Mouse (Mus musculus): ENCODE results near the gene Cdc34. TPM values are rescaled to one million over a fixed set of nuclear protein-coding genes. Genes with fewer than 3 reads are reported as not detected.
A peak's percentile ranks its signal among the peaks of the same experiment; 100 is the strongest.
"Not testable (repeated sequence)": the region's sequence is repeated elsewhere in the genome, so short reads cannot be mapped to it uniquely, and the experiment has no call there.

Cdc34 gene
- polyA plus RNA-seq, 1 experiment = 117 TPM

DNA sequence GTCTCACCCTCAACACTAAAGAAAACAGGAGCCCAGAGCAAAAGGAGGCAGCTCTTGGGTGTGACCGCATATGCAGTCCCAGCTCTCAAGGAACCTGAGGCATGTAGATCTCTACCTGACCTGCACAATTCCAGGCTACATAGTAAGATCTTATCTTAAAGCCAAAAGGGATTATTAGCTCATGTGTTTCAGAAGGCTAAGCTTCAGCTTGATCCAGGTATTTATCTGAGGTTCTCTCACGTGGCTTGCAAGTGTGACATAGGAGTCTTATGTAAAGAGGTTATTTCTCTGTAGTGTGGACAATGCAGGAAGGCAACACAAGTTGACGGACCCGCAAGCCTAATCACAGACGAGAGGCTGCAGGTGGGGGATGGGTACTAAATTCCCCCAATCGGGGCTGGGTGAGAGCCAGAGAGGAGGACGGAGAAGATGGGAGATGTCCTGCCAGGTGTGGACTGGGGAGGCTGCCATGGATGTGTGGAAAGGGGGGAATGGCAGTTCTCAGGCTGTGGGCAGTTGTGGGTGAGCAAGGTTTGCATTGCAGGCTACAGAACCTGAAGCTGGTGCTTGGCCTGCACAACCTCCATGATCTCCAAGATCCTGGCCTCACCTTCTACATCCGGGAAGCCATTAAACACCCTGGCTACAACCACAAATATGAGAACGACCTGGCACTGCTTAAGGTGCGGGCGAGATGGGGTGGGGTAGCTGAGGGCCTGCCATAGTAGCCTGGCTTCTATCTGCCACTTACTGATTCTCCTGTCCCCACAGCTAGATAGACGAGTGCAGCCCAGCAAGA is 11.8 kb downstream of the Cdc34 start:
- Histone ChIP-seq H3K4me1 (ENCODE audit: control insufficient read depth, insufficient read depth, low read length) (peaks cover 10% of the 10 kb centered on the region; the same call in 1 of the 2 replicates), H3K27ac (ENCODE audit: insufficient read depth, low read length) (no peak overlapping the region), H3K4me3 (ENCODE audit: insufficient read depth, low read length) (no peak overlapping the region)
- TF ChIP-seq CTCF (IDR thresholded peaks at IDR 0.05; ENCODE audit: borderline replicate concordance, insufficient read depth, low read length) (no peak), POLR2A (IDR thresholded peaks at IDR 0.05; ENCODE audit: low read depth, low read length) (no peak)

DNA sequence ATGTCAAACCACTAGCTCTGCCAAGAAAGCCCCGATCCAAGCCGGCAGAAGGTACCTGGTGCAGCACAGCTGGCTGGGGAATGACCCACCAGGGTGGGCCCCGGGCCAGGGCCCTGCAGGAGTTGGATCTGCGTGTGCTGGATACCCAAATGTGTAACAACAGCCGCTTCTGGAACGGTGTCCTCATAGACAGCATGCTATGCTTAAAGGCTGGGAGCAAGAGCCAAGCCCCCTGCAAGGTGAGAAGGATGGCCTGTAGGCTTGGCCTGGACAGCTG is 12.3 kb downstream of the Cdc34 start:
- H3K27ac ChIP-seq (ENCODE audit: insufficient read depth, low read length) = no peak overlapping the region
- H3K4me1 ChIP-seq (ENCODE audit: control insufficient read depth, insufficient read depth, low read length) = peaks cover 10% of the 10 kb centered on the region; the same call in 1 of the 2 replicates
- H3K4me3 ChIP-seq (ENCODE audit: insufficient read depth, low read length) = no peak overlapping the region
- TF ChIP-seq CTCF (IDR thresholded peaks at IDR 0.05; ENCODE audit: borderline replicate concordance, insufficient read depth, low read length) (no peak), POLR2A (IDR thresholded peaks at IDR 0.05; ENCODE audit: low read depth, low read length) (no peak)

DNA sequence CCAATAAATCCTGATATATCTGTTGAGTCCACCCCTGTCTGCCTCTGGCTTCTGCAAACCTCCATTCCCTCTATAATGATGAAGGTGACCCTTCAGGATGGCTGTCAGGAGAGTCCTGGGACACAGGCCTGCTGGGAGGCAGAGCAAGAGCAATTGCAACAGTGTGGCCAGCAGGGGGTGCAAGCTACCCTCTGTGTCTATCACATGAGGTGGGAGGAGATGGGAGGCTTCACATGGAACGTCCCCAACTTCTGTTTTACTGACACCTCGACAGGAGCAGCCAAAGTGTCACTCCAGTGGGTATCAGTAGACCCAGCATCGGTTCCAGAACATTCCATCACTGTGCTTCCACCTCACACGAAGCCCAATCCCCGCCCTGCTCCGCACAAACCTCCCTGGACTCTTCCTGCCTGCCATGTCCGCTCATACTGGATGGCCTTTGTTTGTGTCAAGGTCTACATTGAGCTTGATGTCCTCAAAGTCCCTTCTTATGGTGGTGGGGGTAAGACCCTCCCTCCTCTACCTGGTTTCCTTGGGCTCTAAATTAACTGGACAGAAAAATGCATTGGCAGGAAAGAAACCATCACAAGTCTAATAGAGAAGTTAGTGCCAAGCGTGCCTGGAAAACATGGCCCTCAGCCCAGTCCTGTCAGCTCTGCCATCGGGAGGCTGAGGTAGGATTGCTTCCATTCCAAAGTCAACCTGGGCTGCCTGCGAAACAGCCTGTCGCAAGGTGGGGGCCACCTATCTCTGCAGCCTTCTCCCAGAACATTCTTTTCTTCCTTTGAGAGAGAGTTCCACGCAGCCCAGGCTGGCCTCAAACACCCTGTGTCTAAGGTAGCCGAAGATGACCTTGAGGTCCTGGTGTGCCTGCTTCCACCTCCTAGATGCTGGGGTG is 13.5 kb downstream of the Cdc34 start:
- H3K4me1 ChIP-seq (ENCODE audit: control insufficient read depth, insufficient read depth, low read length) = peaks cover 10% of the 10 kb centered on the region; the same call in 1 of the 2 replicates
- TF ChIP-seq POLR2A (IDR thresholded peaks at IDR 0.05; ENCODE audit: low read depth, low read length) (no peak), CTCF (IDR thresholded peaks at IDR 0.05; ENCODE audit: borderline replicate concordance, insufficient read depth, low read length) (peak; percentile 93)
- H3K27ac ChIP-seq (ENCODE audit: insufficient read depth, low read length) = peak overlapping the region; percentile 59
- no peak overlapping the region for H3K4me3 ChIP-seq (ENCODE audit: insufficient read depth, low read length)

DNA sequence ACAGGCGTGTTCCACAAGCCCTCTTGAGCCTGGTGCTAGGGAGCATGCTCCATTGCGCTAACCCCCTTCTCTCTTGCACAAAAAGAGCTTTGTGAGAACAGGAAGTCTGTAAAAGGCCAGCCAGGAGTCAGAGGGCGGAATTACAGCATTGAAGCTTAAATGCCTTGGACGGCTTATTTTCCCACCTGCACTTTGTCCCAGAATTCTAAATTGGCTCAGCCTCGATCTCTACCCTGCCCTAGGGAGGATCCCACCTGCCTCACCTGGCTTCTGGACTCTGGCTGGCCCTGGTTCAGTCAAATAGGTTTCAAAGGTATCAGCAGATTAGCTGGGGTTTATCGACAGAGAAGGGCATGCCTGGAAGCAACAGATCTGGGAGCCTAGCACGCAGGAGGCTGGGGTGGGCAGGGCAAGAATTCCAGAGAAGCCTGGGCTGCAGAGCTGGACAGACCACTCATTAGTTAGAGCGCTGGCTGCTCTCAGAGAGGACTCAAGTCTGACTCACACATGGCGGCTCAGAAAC is 14.2 kb downstream of the Cdc34 start:
- no peak overlapping the region for H3K4me3 ChIP-seq (ENCODE audit: insufficient read depth, low read length)
- H3K4me1 ChIP-seq (ENCODE audit: control insufficient read depth, insufficient read depth, low read length) = peaks cover 10% of the 10 kb centered on the region; the same call in 1 of the 2 replicates
- TF ChIP-seq POLR2A (IDR thresholded peaks at IDR 0.05; ENCODE audit: low read depth, low read length) = no peak
- TF ChIP-seq CTCF (IDR thresholded peaks at IDR 0.05; ENCODE audit: borderline replicate concordance, insufficient read depth, low read length) = no peak
- peak overlapping the region; percentile 59 for H3K27ac ChIP-seq (ENCODE audit: insufficient read depth, low read length)

DNA sequence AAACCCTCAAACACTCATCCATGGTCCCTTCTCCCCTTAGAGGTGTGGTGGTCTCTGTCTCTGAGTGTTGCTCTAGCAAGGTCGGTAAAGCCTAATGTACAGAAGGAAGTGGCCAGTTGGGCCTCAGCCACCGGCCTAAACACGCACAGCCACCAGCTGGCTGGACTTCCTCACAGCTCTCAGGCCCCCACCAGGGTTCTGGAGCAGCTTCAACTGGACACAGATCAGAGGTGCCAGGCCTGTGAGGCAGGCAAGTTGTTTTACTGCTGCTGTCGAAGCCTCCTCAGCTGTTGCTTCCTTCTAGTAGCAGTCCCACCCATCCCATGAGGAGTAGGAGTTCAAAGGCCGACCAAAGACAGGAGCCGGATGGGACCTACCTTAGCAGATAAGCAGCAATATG is 15.9 kb downstream of the Cdc34 start:
- peaks cover 10% of the 10 kb centered on the region; the same call in 1 of the 2 replicates for H3K4me1 ChIP-seq (ENCODE audit: control insufficient read depth, insufficient read depth, low read length)
- H3K4me3 ChIP-seq (ENCODE audit: insufficient read depth, low read length) = no peak overlapping the region
- H3K27ac ChIP-seq (ENCODE audit: insufficient read depth, low read length) = no peak overlapping the region
- no peak for TF ChIP-seq POLR2A (IDR thresholded peaks at IDR 0.05; ENCODE audit: low read depth, low read length)
- TF ChIP-seq CTCF (IDR thresholded peaks at IDR 0.05; ENCODE audit: borderline replicate concordance, insufficient read depth, low read length) = no peak

DNA sequence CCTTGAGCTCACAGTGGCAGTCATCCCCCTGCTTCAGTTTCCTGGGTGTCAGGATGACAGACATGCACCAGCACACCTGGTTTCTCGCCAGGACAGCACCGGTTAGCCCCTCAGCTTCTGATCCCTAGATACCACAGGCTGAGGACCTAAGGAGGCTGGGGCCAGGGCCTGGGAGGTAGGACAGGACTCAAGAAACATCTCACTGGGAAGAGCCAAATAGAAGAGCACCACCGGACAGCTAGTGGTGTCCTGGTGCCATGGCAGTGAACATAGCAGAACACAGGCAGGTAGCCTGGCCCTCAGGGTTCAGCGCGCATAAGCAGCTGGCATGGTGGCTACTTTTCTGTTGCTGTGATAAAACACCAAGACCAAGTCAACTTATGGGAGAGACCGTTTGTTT is 16.5 kb downstream of the Cdc34 start:
- H3K27ac ChIP-seq (ENCODE audit: insufficient read depth, low read length) = no peak overlapping the region
- H3K4me1 ChIP-seq (ENCODE audit: control insufficient read depth, insufficient read depth, low read length) = peaks cover 10% of the 10 kb centered on the region; the same call in 1 of the 2 replicates
- TF ChIP-seq CTCF (IDR thresholded peaks at IDR 0.05; ENCODE audit: borderline replicate concordance, insufficient read depth, low read length) = no peak
- no peak for TF ChIP-seq POLR2A (IDR thresholded peaks at IDR 0.05; ENCODE audit: low read depth, low read length)
- H3K4me3 ChIP-seq (ENCODE audit: insufficient read depth, low read length) = no peak overlapping the region

DNA sequence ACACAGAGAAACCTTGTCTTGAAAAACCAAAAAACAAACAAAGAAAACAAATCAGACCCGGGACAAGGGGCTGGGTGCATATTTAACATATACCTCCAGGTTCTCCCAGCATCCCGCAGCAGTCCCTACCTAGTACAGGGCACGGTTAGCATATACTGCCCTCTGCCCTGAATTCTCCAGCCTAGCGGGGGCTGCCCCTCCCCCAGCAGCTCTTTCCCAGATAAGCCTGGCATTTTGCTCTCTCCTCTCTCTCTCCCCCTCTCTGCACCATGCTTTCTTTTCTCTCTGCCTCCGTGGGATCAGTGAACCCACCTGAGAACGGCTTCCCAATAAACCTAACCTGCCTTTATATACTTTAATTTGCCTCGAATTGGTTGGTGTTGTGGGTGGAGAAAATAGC is 18.7 kb downstream of the Cdc34 start:
- no peak for TF ChIP-seq POLR2A (IDR thresholded peaks at IDR 0.05; ENCODE audit: low read depth, low read length)
- TF ChIP-seq CTCF (IDR thresholded peaks at IDR 0.05; ENCODE audit: borderline replicate concordance, insufficient read depth, low read length) = no peak
- Histone ChIP-seq H3K27ac (ENCODE audit: insufficient read depth, low read length) (no peak overlapping the region), H3K4me3 (ENCODE audit: insufficient read depth, low read length) (no peak overlapping the region), H3K4me1 (ENCODE audit: control insufficient read depth, insufficient read depth, low read length) (peaks cover 8% of the 10 kb centered on the region)

DNA sequence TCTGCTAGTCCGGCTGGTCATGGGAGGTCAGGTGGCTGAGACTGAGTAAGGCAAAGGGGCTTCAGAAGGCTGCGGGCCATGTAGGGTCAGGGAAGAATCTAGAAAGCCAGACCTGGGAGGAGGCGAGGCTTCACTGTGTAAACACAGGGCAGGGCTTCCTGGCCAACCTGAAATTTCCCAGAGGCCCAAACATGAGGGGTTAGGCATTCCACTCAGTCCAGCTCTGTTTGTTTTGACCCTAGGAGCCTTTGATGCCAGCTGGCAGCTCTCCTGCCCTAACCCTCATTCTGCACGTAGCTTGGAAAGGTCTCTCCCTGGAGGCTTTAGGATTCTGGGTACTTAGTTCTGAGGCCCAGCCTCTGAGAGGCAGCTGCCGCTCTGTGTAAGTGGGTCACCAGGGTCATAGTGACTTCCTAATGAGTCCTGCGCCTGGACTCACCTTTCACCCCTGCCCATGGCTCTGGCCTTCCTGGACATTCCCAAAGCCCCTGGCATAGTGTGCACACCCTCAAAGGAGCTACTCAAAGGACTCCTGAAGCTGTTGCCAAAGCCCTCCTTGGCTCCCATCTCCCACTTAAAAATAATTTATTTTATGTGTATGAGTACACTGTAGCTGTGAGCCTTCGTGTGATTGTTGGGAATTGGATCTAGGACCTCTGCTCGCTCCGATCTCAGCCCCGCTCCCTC is 19.6 kb downstream of the Cdc34 start:
- no peak overlapping the region for H3K27ac ChIP-seq (ENCODE audit: insufficient read depth, low read length)
- peaks cover 4% of the 10 kb centered on the region; the same call in 1 of the 2 replicates for H3K4me1 ChIP-seq (ENCODE audit: control insufficient read depth, insufficient read depth, low read length)
- no peak overlapping the region for H3K4me3 ChIP-seq (ENCODE audit: insufficient read depth, low read length)
- TF ChIP-seq CTCF (IDR thresholded peaks at IDR 0.05; ENCODE audit: borderline replicate concordance, insufficient read depth, low read length) = no peak
- no peak for TF ChIP-seq POLR2A (IDR thresholded peaks at IDR 0.05; ENCODE audit: low read depth, low read length)

DNA sequence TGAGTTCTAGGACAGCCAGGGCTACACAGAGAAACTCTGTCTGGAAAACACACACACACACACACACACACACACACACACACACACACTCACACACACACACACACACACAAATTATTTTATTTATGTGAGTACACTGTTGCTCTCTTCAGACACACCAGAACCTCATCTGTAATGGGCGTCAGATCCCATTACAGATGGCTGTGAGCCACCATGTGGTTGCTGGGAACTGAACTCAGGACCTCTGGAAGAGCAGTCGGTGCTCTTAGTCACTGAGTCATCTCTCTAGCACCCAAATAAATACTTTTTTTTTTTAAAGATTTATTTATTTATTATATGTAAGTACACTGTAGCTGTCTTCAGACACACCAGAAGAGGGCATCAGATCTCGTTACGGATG is 21.0 kb downstream of the Cdc34 start:
- not testable (repeated sequence) for H3K27ac ChIP-seq (ENCODE audit: insufficient read depth, low read length); H3K4me3 ChIP-seq (ENCODE audit: insufficient read depth, low read length)
- H3K4me1 ChIP-seq (ENCODE audit: control insufficient read depth, insufficient read depth, low read length) = peaks cover 11% of the 10 kb centered on the region
